Mouse (Mus musculus): Measurements from ENCODE around the gene Gm14434. TPM values are rescaled to one million over a fixed set of nuclear protein-coding genes. Genes with fewer than 3 reads are reported as not detected.
"Not testable (repeated sequence)": the region's sequence is repeated elsewhere in the genome, so short reads cannot be mapped to it uniquely, and the experiment has no call there.

The Gm14434 gene
- polyA plus RNA-seq (2021), result 5.7 TPM

GRCm38 (mm10) chr2:176486683-176487082, at the start of gene Gm14434:
Gm14434 (minus strand) TSS chr2:176486783.
- CTCF ChIA-PET; H3K27me3 ChIP-seq; ATAC-seq; POLR2A ChIA-PET; in situ Hi-C loops (cut with MboI; ENCODE audit: low pct_unique_long_range_greater_than_20kb); DNase-seq (ENCODE audit: low read depth, low spot score): not testable (repeated sequence)

GRCm38 (mm10) chr2:176520756-176521155, 34.2 kb upstream of the Gm14434 start, which contains the start of gene Zfp967:
Zfp967 (plus strand) TSS chr2:176521056.
- H3K27me3 ChIP-seq; ATAC-seq; POLR2A ChIA-PET; in situ Hi-C loops (cut with MboI; ENCODE audit: low pct_unique_long_range_greater_than_20kb); DNase-seq (ENCODE audit: low read depth, low spot score); CTCF ChIA-PET: not testable (repeated sequence)

- DNase-seq (ENCODE audit: low read depth, low spot score); in situ Hi-C loops (cut with MboI; ENCODE audit: low pct_unique_long_range_greater_than_20kb); POLR2A ChIA-PET; CTCF ChIA-PET; H3K27me3 ChIP-seq; ATAC-seq: not testable (repeated sequence)
These were observed 63.3 kb downstream of the Gm14434 start, which contains the start of gene Gm14435 for GRCm38 (mm10) chr2:176423294-176423693. Gm14435 (plus strand) TSS chr2:176423594.

Other genes with a start within 250 kb of the Gm14434 start
- not detected for gene Gm11009, start 167.3 kb downstream of the Gm14434 start, polyA plus RNA-seq (2021)
- 6.4 TPM for gene Gm14435, start 63.2 kb downstream of the Gm14434 start, polyA plus RNA-seq (2021)
- not detected for gene Zfp967, start 34.3 kb upstream of the Gm14434 start, polyA plus RNA-seq (2021)
- gene Gm14308, start 149.6 kb upstream of the Gm14434 start, polyA plus RNA-seq (2021), result 1.0 TPM
- 10.0 TPM for gene Zfp973, start 183.7 kb upstream of the Gm14434 start, polyA plus RNA-seq (2021)
- gene Gm14305, start 221.5 kb upstream of the Gm14434 start, polyA plus RNA-seq (2021), result 22.3 TPM